Mouse (Mus musculus): ENCODE measurements at regions not wholly inside any gene's neighbourhood (a gene's known extent, or its start where the extent isn't known, plus 50 kb on each side); places are given as distances from the start of the nearest gene placed in this dataset.

- TF ChIP-seq POLR2A (IDR thresholded peaks at IDR 0.05; ENCODE audit: control insufficient read depth, extremely low read depth, insufficient read depth, low read length, poor library complexity) (no peak), CTCF (IDR thresholded peaks at IDR 0.05; ENCODE audit: borderline replicate concordance, control insufficient read depth, extremely low read depth, insufficient read depth, low read length, poor library complexity) (no peak)
Measured at GRCm38 (mm10) chr11:45235476-45236412, 616.1 kb upstream of the Clint1 start.

Measured in thymus, adult 2 months (tissue).